Mouse (Mus musculus) forebrain, embryonic 11.5 days (tissue): ENCODE results near the gene Prrc2c. TPM values are rescaled to one million over a fixed set of nuclear protein-coding genes. Genes with fewer than 3 reads are reported as not detected.

Experiments used
- ATAC-seq: fragments of 200-750 bp; cut with Nextera tagmentation; replicated peaks from 2 replicates; pipeline ENCODE4 v1.8.0; 2017; ENCODE audit warnings: moderate TSS enrichment; ENCODE audit not compliant: low FRiP score
- DNase-seq: peaks from one replicate; pipeline ENCODE4 v3.0.0-alpha.2; 2017; ENCODE audit warnings: low spot score
- H3K27ac ChIP-seq: fragments of 300-500 bp; sonication (generic); 2 replicates; pipeline ENCODE4 v1.5.1; 2014; ENCODE audit warnings: low read depth, low read length
- H3K27me3 ChIP-seq: fragments of 300-500 bp; sonication (generic); 2 replicates; pipeline ENCODE4 v1.6.1; 2014; ENCODE audit warnings: mild to moderate bottlenecking, low read length, mixed read lengths; ENCODE audit not compliant: control insufficient read depth, insufficient read depth
- H3K36me3 ChIP-seq: fragments of 300-500 bp; sonication (generic); 2 replicates; pipeline ENCODE4 v1.6.1; 2014; ENCODE audit warnings: mild to moderate bottlenecking, low read length, moderate library complexity, mixed read lengths; ENCODE audit not compliant: control insufficient read depth, insufficient read depth
- H3K4me1 ChIP-seq: fragments of 300-500 bp; sonication (generic); replicated peaks from 2 replicates; pipeline ENCODE4 v1.6.1; 2014; ENCODE audit warnings: low read length, mixed read lengths; ENCODE audit not compliant: control insufficient read depth, insufficient read depth
- H3K4me2 ChIP-seq: fragments of 300-500 bp; sonication (generic); 2 replicates; pipeline ENCODE4 v1.6.1; 2014; ENCODE audit warnings: low read depth, mild to moderate bottlenecking, low read length, moderate library complexity, mixed read lengths; ENCODE audit not compliant: severe bottlenecking
- H3K4me3 ChIP-seq: fragments of 300-500 bp; sonication (generic); 2 replicates; pipeline ENCODE4 v1.5.1; 2014; ENCODE audit warnings: low read depth, low read length
- H3K9ac ChIP-seq: fragments of 300-500 bp; sonication (generic); 2 replicates; pipeline ENCODE4 v1.6.1; 2014; ENCODE audit warnings: low read length
- H3K9me3 ChIP-seq: fragments of 300-500 bp; sonication (generic); 2 replicates; pipeline ENCODE4 v1.6.1; 2016; ENCODE audit warnings: low read length, mixed read lengths; ENCODE audit not compliant: control insufficient read depth
- WGBS: fragments of 180-500 bp; shearing (Covaris S2); extraction: QIAGEN DNeasy Blood & Tissue Kit; methylation state at CpG from one replicate; pipeline ENCODE4 v1.1.7; 2014; 5-methylcytosine and 5-hydroxymethylcytosine counted together
- polyA plus RNA-seq: library from polyadenylated mRNA; unstranded; fragments of >200 nt; fragmentation: Nextera tagmentation; extraction: Ambion mirVana; gene quantifications from 2 replicates; pipeline ENCODE4 v1.2.1, GENCODE M21; 2014

Prrc2c gene
- polyA plus RNA-seq, 1 experiment from 2014 or later, result 160 TPM

GRCm38 (mm10) chr1:162749607-162750006, 9.3 kb upstream of the Prrc2c start:
- no peak overlapping the region for H3K27ac ChIP-seq
- 83% methylated on average over 7 of the region's 7 CpGs for WGBS
- H3K27me3 ChIP-seq, result no peaks in the 10 kb centered on the region
- no peak overlapping the region for H3K9ac ChIP-seq
- no peak overlapping the region for H3K4me3 ChIP-seq
- H3K9me3 ChIP-seq, result no peaks in the 10 kb centered on the region
- H3K36me3 ChIP-seq, result no peaks in the 10 kb centered on the region
- no peaks in the 10 kb centered on the region for H3K4me1 ChIP-seq
- no peak for DNase-seq
- no peak overlapping the region for H3K4me2 ChIP-seq
- no peak for ATAC-seq

- H3K27me3 ChIP-seq, result no peaks in the 10 kb centered on the region
- no peak overlapping the region for H3K4me3 ChIP-seq
- H3K9ac ChIP-seq, result no peak overlapping the region
- H3K4me2 ChIP-seq, result no peak overlapping the region
- H3K36me3 ChIP-seq, result no peaks in the 10 kb centered on the region
- no peaks in the 10 kb centered on the region for H3K4me1 ChIP-seq
- 84% methylated on average over 5 of the region's 5 CpGs for WGBS
- no peak overlapping the region for H3K27ac ChIP-seq
- H3K9me3 ChIP-seq, result no peaks in the 10 kb centered on the region
- DNase-seq (no peak), ATAC-seq (no peak)
Observed at GRCm38 (mm10) chr1:162748761-162749160, 8.4 kb upstream of the Prrc2c start.

- H3K27me3 ChIP-seq, result no peaks in the 10 kb centered on the region
- H3K36me3 ChIP-seq, result no peaks in the 10 kb centered on the region
- peak overlapping the region; percentile 98 for H3K4me3 ChIP-seq
- H3K4me1 ChIP-seq, result 0 out of 2 replicates have a peak, but pooled peaks cover 4% of the 10 kb centered on the region
- H3K9ac ChIP-seq, result peak overlapping the region; percentile 91
- under 1% methylated on average over 51 of the region's 58 CpGs for WGBS
- peak overlapping the region; percentile 93 for H3K27ac ChIP-seq
- ATAC-seq (peak; percentile 89; the same call in 1 of the 2 replicates), DNase-seq (no peak)
- no peaks in the 10 kb centered on the region for H3K9me3 ChIP-seq
- H3K4me2 ChIP-seq, result peak overlapping the region; percentile 80
Observed at GRCm38 (mm10) chr1:162739831-162740394, 443 bp downstream of the Prrc2c start.

- Histone ChIP-seq H3K36me3 (no peaks in the 10 kb centered on the region), H3K27me3 (no peaks in the 10 kb centered on the region), H3K4me3 (peak overlapping the region; percentile 98), H3K4me1 (0 out of 2 replicates have a peak, but pooled peaks cover 4% of the 10 kb centered on the region), H3K9me3 (no peaks in the 10 kb centered on the region), H3K4me2 (peak overlapping the region; percentile 80), H3K27ac (peak overlapping the region; percentile 93; the same call in 1 of the 2 replicates), H3K9ac (peak overlapping the region; percentile 91)
- no peak for DNase-seq
- no peak for ATAC-seq
- under 1% methylated on average over 10 of the region's 10 CpGs for WGBS
Observed at GRCm38 (mm10) chr1:162739406-162739805, 950 bp downstream of the Prrc2c start.

- Histone ChIP-seq H3K36me3 (no peaks in the 10 kb centered on the region), H3K27me3 (no peaks in the 10 kb centered on the region), H3K4me1 (0 out of 2 replicates have a peak, but pooled peaks cover 4% of the 10 kb centered on the region), H3K4me2 (peak overlapping the region; percentile 80), H3K27ac (no peak overlapping the region), H3K4me3 (peak overlapping the region; percentile 98), H3K9ac (peak overlapping the region; percentile 91; the same call in 1 of the 2 replicates), H3K9me3 (no peaks in the 10 kb centered on the region)
- ATAC-seq (no peak), DNase-seq (no peak)
- whole genome bisulfite sequencing, result 78% methylated on average over 2 of the region's 2 CpGs
Observed at GRCm38 (mm10) chr1:162738472-162738871, 1.9 kb downstream of the Prrc2c start.

GRCm38 (mm10) chr1:162735084-162735483, 5.3 kb downstream of the Prrc2c start:
- H3K27me3 ChIP-seq, result no peaks in the 10 kb centered on the region
- H3K9ac ChIP-seq, result no peak overlapping the region
- H3K4me3 ChIP-seq, result no peak overlapping the region
- H3K27ac ChIP-seq, result no peak overlapping the region
- H3K36me3 ChIP-seq, result no peaks in the 10 kb centered on the region
- 0 out of 2 replicates have a peak, but pooled peaks cover 5% of the 10 kb centered on the region for H3K4me1 ChIP-seq
- DNase-seq, result no peak
- no peak overlapping the region for H3K4me2 ChIP-seq
- 91% methylated on average over 4 of the region's 4 CpGs for WGBS
- H3K9me3 ChIP-seq, result no peaks in the 10 kb centered on the region
- ATAC-seq, result no peak

GRCm38 (mm10) chr1:162734283-162734682, 6.1 kb downstream of the Prrc2c start:
- DNase-seq, result no peak

GRCm38 (mm10) chr1:162732041-162732440, 8.3 kb downstream of the Prrc2c start:
- ATAC-seq (no peak), DNase-seq (no peak)
- no peaks in the 10 kb centered on the region for H3K36me3 ChIP-seq
- WGBS, result 73% methylated on average over 4 of the region's 4 CpGs
- 0 out of 2 replicates have a peak, but pooled peaks cover 3% of the 10 kb centered on the region for H3K4me1 ChIP-seq
- H3K4me2 ChIP-seq, result no peak overlapping the region
- H3K27me3 ChIP-seq, result no peaks in the 10 kb centered on the region
- H3K27ac ChIP-seq, result no peak overlapping the region
- H3K9ac ChIP-seq, result no peak overlapping the region
- no peaks in the 10 kb centered on the region for H3K9me3 ChIP-seq
- H3K4me3 ChIP-seq, result no peak overlapping the region

More at GRCm38 (mm10) chr1:162734283-162734682, 6.1 kb downstream of the Prrc2c start:
- Histone ChIP-seq H3K9ac (no peak overlapping the region), H3K4me1 (0 out of 2 replicates have a peak, but pooled peaks cover 7% of the 10 kb centered on the region), H3K4me2 (no peak overlapping the region), H3K27me3 (no peaks in the 10 kb centered on the region), H3K27ac (no peak overlapping the region), H3K36me3 (no peaks in the 10 kb centered on the region), H3K9me3 (no peaks in the 10 kb centered on the region), H3K4me3 (no peak overlapping the region)
- ATAC-seq, result no peak
- 87% methylated on average over 1 of the region's 1 CpGs for WGBS

- Histone ChIP-seq H3K9me3 (no peaks in the 10 kb centered on the region), H3K4me3 (no peak overlapping the region), H3K36me3 (no peaks in the 10 kb centered on the region), H3K4me1 (0 out of 2 replicates have a peak, but pooled peaks cover 3% of the 10 kb centered on the region), H3K27me3 (no peaks in the 10 kb centered on the region), H3K4me2 (no peak overlapping the region), H3K27ac (no peak overlapping the region), H3K9ac (no peak overlapping the region)
- ATAC-seq (peak; percentile 39; the same call in 1 of the 2 replicates), DNase-seq (no peak)
- 40% methylated on average over 2 of the region's 2 CpGs for WGBS
Observed at GRCm38 (mm10) chr1:162729436-162729835, 10.9 kb downstream of the Prrc2c start.
